ENCODE assay signal across 7 mouse cellular contexts in genomic region chr7:125722127-125722526, GRCm38 (mm10). TPM values are rescaled to one million over a fixed set of nuclear protein-coding genes. Genes with fewer than 3 reads are reported as not detected.
DNase-seq lines count a peak whose midpoint lies in the region.

No protein-coding gene starts in this region.

- DNase-seq in heart, postnatal 4 days, result peak; percentile 34
- no peak for DNase-seq in heart, postnatal 36 days
- peak; percentile 26 for DNase-seq in lung, postnatal 10 days
- DNase-seq in lung, postnatal 25 days (ENCODE audit: low spot score), result no peak
- DNase-seq in WW6 (ENCODE audit: low read depth, low spot score), result peak; percentile 4
- DNase-seq in thymus, postnatal 25 days, result peak; percentile 10
- no peak for DNase-seq in adipocyte (ENCODE audit: low spot score)

- intact Hi-C loops in heart, postnatal 36 days (cut with DNase I), result no loop called here

RNA-seq across cellular contexts. Expression of gene D430042O09Rik, which starts 14.4 kb away (rescaled TPM):
- 10 to 100 TPM; 19.0 to 20.6 TPM for total RNA-seq in heart, postnatal 4 days (2021)
- total RNA-seq in heart, postnatal 36 days (2021), result 10 to 100 TPM in 1 of 2 experiments, 1 to 10 TPM in 1; 9.1 to 13.1 TPM

RNA-seq across cellular contexts. Expression of gene Gtf3c1, which starts 14.5 kb away (rescaled TPM):
- 10 to 100 TPM; 87.6 to 97.4 TPM for total RNA-seq in heart, postnatal 4 days (2021)
- 10 to 100 TPM; 61.1 to 63.3 TPM for total RNA-seq in heart, postnatal 36 days (2021)

Comparison
In these comparisons a context has a peak if more than half of its experiments do, and no peak if none do; other contexts are left out.
1. DNase-seq: peak in heart, postnatal 4 days (single experiment), lung, postnatal 10 days (single experiment), WW6 (single experiment) and thymus, postnatal 25 days (single experiment); none in heart, postnatal 36 days (0 of 2), lung, postnatal 25 days (single experiment) and adipocyte (single experiment).